Mouse (Mus musculus) lung, postnatal 36 days (tissue): ENCODE data around the gene Tjap1.

Source experiments
- DNase-seq: peaks from one replicate; pipeline ENCODE4 v3.0.0; 2022; ENCODE audit warnings: mixed read lengths

The Tjap1 gene

DNA sequence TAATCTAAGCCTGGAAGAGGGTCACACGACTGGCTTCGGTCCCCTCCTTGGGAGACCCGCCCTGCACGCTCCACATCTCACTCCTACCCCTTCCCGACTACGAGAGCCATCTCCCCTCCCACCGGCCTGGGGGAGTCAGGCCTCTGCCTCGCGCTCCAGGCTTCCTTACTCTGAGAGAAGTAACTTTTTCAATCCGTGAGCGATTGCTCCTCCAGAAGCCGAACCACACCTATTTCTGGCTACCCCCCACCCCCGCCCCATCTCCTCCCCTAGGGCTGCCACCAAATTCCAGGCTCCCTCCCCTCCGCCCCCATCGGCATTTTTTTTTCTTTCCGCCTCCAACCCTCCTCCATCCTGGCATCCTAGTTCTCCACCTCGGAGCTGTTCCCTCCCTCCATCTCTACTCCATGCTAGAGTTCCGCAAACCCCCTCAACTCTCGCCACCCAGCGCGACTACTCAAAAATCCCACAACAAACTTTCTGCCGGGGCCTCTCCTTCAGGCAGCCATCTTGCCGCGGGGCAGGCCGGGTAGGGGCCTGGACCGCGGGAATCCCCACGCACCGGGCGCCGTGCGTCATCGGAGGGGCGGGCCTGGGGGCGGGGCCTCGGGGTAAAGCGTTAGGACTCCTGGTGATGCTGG is at the start of gene Tjap1:
Gene Tjap1 (minus strand): TSS at position 544 of the 641 bp plus-strand sequence.
- DNase-seq: peak; percentile 87

GRCm38 (mm10) chr17:46328723-46329122 is 45.9 kb upstream of the Tjap1 start:
- DNase-seq: no peak

DNA sequence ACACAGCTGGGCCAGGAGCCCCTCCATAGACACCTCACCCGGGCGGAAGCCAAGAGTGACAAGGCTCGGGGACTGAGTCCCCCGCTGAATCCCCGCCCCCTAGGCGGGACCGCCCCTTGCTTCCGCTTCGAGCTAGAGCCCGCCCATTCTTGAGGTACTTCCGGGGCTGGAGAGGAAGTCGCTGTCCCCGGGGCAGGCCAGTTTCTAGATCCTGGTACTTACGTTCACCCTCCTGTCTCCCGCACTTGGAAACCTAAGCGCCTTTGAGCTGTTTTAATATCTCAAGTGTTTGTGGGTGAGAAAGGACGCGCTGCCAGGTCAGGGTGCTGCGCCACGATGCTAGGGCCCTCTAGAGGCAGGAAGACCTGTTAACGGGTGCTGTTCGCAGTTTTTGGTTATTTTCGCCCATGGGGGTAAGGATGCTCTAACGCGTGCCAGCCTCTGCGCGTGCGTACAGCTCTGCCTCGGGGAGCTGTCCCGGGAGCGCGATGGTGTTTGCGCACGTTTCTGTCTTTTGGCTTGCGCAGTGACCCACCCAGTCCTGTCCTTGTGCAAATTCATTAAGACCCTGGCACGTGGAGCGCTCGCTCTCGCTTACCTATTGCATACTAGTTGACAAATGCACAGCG is 45.2 kb upstream of the Tjap1 start, which contains the start of gene Abcc10:
Gene Abcc10 (minus strand): TSS at position 447 of the 629 bp plus-strand sequence.
- peak; percentile 97 for DNase-seq

- DNase-seq: no peak
These were observed 44.6 kb upstream of the Tjap1 start for GRCm38 (mm10) chr17:46327413-46327905.

DNA sequence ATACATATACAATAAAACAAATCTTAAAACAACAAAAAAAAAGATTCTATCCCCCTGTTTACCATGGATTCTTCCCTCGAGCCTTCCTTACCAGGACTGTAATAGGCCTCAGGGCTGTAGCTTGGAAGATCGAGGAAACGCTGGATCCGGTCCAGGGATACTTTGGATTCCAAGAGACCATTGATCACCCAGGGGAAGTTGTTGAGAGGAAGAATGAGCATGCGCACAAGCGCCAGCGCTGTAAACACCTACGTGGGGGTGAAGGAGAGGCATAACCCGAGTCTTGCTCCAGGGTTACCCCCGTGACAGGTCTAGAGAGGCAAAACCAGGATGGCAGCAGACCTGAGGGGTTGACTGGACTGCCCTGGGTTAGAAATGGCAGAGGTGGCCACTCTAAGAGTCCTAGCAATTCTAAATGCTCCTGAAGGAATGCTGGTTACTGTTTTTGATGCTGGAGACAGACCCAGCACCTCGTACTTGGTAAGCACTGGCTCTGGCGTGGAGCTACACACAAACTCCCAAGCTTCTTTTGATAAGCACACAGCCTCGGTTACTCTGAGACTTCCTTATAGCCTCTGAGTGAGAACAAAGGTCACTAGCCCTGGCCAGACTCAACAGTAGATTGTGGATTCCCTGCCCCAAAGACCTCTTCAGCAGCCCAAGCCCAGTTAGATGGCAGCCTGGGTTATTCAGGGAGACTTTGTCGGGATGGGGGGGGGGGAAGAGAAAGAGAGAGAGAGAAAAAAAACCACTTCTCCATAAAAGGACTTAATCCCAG is 39.4 kb upstream of the Tjap1 start:
- no peak for DNase-seq

DNA sequence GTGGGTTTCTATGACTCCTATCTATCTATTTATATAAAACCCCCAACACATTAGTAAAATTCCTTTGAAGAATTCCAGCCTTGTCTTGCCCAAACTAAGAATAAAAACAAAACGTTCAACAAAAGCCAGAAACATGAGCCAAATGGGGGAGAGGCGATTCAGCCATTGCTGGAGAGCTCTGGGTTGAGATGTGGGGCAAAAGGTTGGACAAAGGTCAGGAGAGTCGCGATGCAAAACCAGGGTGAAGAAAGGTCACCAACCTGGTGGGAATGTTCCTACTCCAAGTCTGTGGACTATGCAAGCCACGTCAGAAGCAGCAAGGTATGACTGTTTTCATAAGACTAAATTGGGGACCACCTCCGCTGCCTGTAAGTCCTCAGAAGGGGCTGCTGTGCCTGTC is 37.7 kb upstream of the Tjap1 start:
- DNase-seq: no peak

DNA sequence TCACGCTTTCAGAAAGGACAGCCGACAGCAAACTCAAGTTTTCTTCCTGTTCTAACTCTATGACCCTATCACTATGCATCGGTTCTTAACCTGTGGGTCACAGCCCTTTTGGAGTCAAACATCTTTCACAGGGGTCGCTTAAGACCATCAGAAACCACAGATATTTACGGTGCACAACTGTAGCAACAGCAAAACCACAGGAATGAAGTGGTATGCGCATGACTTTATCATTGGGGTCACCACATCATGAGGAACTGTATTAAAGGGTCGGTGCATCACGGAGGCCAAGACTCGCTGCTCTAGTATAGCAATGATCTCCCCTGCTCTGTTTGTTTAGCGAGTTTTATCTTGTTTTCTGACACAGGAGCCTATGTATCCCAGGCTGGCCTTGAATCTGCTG is 33.0 kb upstream of the Tjap1 start:
- no peak for DNase-seq

DNA sequence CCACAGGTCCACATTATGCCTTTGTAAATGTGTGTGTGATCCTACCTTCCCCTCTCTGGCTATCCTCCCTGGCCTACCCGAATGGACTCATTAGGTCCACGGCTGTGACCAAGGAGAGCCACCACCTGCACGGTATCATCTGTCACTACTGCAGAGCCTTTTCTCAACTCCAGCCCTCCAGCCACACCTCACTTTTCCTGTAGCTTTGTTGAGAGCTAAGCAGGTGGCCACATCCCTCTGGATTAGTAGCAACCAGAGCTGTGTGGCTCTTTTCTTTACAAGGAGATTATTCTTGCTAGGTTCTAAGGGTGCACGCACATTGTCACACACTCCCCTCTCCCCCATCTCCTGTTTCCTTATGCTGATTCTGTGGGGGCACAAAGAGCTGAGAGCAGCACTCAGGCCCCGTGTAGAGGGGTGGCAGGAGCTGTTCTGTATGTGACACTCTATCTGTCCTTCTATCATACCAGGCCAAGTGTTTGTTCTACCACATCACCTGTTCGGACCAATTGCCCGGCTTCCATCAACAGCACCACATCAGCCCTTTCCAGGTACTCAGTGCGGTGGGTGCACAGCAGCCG is 30.4 kb upstream of the Tjap1 start:
- DNase-seq: no peak

DNA sequence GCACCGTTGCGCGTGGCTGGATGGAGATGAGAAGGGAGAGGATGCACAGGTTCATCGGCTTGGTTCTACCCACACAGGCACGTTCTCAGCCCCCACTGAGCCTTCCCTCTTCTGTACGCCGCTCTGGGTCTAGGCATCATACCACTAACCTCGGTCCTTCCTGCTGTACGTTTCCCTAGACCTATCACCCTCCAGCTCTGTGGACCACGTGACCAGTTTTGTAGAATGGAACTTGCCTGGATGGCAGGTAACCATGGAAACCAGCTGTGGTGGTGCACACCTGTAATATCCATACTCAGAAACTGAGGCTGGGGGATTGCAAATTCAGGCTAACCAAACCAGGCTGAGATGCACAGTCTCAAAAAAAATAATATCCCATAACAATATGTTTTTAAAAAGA is 27.7 kb upstream of the Tjap1 start:
- no peak for DNase-seq

DNA sequence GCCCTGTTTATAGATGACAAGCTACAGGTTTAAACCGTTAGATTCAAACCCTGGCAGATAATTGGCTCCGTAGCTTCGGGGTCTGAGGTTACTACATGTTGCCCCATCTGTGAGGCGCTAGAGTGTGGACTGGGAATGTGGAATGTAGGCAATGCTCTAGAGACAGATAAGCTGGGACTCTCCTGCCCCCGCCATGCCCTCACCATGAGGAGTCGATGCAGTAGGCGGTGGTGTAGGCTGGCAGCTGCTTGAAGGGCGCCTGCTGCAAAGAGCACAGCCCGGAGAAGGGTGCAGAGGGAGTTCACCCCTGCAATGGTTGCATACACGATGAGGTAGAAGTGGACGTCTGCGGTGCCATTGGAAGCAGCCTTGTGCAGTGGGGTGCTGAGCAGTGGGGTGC is 27.0 kb upstream of the Tjap1 start:
- no peak for DNase-seq

DNA sequence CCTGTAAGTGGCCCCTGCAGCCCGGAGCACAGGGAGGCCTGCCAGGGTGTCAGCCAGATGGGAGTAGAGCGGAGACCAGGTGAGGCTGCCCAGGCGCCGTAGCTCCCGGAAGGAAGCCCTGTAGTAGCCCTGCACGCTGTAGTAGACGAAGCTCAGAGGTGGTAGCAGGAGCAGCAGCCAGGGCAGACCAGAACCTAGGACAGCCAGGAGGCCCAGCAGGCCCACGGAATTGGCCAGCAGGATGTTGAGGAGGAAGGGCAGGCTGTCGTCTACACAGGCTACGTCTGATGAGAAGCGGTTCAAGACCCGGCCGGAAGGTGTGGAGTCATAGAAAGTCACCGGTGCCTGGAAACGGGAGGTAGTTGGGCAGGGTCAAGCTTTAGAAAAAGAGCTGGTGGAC is 24.1 kb upstream of the Tjap1 start:
- no peak for DNase-seq

GRCm38 (mm10) chr17:46304184-46304583 is 21.4 kb upstream of the Tjap1 start:
- no peak for DNase-seq

DNA sequence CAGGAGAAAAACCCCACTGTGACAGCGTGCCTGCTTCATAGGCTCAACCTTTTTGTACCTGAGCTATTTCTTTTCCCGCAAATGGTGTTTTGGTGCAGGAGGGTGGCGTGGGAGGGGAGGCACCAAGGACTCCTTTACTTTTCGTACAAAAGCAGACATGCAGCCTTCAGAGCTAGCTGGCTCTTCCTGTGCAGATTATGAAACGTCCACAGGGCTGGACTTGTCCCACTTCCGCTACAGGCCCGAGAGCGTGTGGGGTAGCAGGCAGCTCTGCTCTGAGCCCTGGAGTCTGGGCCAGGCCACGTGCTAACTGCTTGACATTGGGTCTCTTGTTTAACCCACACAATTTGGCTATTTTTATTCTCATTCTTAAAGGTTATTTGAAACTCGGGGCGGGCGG is 19.1 kb upstream of the Tjap1 start:
- peak; percentile 14 for DNase-seq

DNA sequence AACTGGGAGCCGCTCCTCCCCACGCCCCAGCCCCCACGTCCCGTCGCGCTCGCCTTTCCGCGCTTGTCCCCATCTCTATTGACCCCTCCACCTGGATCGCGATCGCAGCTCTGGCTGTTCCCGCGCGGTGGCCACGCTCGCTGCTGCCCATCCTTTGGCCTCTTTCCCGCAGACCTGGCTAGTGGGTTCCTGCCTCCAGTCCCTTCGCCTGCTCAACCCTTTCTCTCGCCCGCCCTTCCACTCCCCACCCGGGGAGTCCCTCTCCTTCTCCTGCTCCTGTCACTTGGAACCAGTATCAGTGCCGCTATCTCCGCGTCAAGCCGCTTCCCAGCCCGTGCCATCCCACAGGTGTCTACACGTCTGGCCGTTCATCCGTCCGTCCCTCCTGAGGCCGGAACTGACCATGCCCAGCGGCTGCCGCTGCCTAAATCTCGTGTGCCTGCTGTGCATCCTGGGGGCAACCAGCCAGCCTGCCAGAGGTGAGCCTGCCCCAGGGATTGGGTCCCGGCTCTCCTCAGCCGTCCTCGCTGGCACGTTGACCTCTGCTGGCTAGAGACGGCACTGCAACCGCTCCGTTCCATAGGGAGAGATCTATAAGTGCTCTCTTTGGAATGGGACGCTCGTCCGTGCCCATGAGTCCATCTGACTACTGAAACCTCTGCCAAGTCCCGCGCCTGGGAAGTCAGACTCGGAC is 15.5 kb upstream of the Tjap1 start:
- DNase-seq: peak; percentile 90

DNA sequence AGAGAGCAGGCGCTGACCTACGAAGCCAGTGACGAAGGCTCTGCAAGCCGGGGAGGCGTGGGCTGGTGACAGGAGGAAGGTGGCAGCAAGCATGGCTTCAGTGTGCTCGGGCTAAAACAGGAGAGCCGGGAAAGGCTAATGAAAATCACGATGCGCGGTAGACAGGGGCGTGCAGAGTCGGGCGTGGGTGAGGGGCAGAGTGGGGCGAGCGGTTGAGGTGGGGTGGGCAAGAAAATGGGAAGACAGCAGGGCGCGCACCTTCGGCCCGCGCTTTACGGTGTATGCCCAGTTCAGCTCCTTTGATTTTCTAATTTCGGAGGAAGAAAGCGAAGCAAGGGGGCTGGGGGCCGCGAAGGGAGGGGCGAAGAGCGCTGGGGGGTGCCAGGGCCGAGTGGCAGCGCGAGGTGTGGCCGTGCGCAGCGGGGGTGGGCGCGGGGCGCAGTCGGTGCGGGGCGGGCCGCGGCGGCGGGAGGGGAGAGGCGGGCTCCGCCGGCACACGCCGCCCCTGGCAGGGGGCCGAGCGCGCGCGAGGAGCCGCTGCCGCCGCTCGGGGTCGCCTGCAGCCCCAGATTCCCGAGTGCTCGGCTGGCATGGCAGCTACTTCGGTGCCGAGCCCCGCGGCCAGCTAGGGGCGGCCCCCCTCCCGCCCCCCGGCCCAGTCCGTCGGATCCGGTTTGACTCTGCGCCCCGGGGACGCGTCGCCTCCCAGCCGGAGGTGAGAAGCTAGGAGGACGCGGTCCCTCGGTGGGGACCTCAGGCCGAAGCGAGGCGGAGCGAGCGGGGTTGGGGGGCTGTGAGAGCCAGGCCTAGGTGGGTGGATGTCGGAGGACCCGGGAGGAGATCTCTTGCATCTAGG is 14.8 kb upstream of the Tjap1 start, which contains the start of gene Dlk2:
Gene Dlk2 (plus strand): TSS at position 58 of the 856 bp plus-strand sequence.
- DNase-seq: no peak

GRCm38 (mm10) chr17:46297028-46297363 is 14.2 kb upstream of the Tjap1 start:
- no peak for DNase-seq

DNA sequence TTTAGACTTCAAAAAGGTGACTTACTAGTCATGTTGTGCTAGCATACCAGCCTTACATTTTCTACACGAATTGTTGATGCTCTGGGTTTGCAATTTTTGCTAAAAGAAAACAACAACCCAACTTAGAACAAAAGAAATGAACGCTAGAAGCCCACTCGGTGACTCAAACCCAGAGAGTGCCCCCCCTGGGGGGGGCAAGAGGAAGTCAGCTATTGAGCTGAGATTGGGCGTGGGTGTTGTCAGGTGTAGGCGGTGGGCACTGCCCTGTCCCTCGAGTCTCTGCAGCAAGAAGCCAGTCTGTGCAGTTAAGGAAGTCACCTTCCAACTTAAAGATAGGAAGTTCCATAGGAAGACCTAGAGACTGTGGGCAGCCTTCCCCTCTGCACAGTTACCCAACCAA is 13.8 kb upstream of the Tjap1 start:
- DNase-seq: no peak

GRCm38 (mm10) chr17:46287678-46288095 is 4.9 kb upstream of the Tjap1 start:
- DNase-seq: peak; percentile 50

DNA sequence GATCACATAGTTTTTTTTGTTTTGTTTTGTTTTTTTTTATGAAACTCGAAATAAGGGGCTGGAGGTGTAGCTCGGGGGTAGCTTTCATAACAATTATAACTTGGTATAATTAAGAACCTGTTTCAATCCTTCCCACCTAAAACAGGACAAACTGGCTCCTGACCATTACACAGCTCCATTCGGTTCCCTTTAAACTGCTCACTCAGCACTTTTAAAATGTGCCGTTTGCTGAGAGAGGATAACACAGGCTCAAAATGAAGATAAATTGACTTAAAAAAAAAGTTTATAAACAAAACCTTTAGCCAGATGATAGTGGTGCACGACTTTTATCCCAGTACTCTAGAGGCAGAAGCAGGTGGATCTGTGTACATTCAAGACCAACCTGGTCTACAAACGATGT is 2.6 kb upstream of the Tjap1 start:
- no peak for DNase-seq

GRCm38 (mm10) chr17:46284653-46285052 is 1.8 kb upstream of the Tjap1 start:
- no peak for DNase-seq

GRCm38 (mm10) chr17:46283911-46284310 is 1.1 kb upstream of the Tjap1 start:
- no peak for DNase-seq

GRCm38 (mm10) chr17:46283140-46283539 is 314 bp upstream of the Tjap1 start:
- no peak for DNase-seq
